Mouse (Mus musculus) embryonic stem cell, embryonic (primary cell): ENCODE measurements at regions not wholly inside any gene's neighbourhood (a gene's known extent, or its start where the extent isn't known, plus 50 kb on each side); places are given as distances from the start of the nearest gene placed in this dataset.

Source experiments
- CTCF ChIA-PET, 4 experiments: fragments of 300-600 bp in 2 of 4; fragments of 350-600 bp in 2 of 4; sonication (Branson Sonifier 250); formaldehyde crosslinking; loops; one replicate each; lab custom pipeline; 2022; ENCODE audit warnings: inconsistent platforms in 2 of 4; lab: Charles Lee
- POLR2A ChIA-PET, 4 experiments: fragments of 300-600 bp in 2 of 4; fragments of 350-600 bp in 2 of 4; sonication (Branson Sonifier 250); formaldehyde crosslinking; loops; one replicate each; lab custom pipeline; 2022; ENCODE audit warnings: antibody characterized with exemption in 4 of 4, inconsistent platforms in 1 of 4; lab: Charles Lee

GRCm38 (mm10) chr1:137332108-137332769 lies 372.0 kb upstream of the Nr5a2 start:
- POLR2A ChIA-PET, result interaction anchor here in 2 of 4 experiments (0.7 to 0.9 kb wide), 3 partner anchors 32 to 363 kb away, joined by 3 to 5 read pairs (median 4); no protein-coding TSS in a partner anchor
- CTCF ChIA-PET, result interaction anchor here in 3 of 4 experiments (0.7 to 2.2 kb wide), 3 partner anchors 9 to 144 kb away, joined by 3 to 7 read pairs (median 7); no protein-coding TSS in a partner anchor

DNA sequence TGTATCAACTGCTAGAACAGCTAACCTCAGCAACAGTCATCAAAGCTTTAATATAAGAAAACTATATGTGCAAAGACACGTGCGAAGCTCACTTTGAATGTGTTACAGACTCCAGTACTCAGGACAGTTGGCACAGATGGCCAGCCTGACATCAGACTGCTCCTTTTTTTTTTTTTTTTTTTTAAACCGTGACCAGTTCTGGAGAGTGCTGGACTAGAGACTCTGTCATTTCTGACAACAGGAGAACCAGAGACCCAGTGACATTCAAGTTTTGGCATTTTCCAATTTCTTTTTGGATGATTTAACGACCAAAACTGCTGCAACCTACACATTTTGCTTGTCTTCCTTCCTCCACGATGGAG lies 371.5 kb upstream of the Nr5a2 start:
- POLR2A ChIA-PET, result interaction anchor here in 2 of 4 experiments (0.7 to 0.9 kb wide), 3 partner anchors 33 to 364 kb away, joined by 3 to 5 read pairs (median 4); no protein-coding TSS in a partner anchor

DNA sequence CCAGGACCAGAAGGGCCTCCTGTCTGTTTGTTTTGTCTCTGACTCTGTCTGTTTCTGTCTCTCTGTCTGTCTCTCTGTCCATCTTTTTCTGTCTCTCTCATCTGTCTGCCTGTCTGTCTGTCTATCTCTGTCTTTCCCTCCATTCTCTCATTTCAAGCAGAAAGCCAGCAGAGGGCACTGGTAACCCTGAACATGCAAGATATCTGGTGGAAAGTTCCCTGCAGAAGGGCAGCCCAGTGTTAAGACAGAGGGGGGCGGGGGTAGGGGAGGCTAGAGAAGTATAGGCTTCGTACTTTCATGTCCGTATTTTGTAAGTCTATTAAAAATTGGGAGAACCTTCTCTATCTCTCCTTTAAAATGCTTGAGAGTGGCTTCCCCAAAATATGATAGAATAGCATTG lies 370.4 kb upstream of the Nr5a2 start:
- ChIA-PET CTCF (no interaction called here), POLR2A (no interaction called here)

More for the DNA sequence above, 371.5 kb upstream of the Nr5a2 start:
- CTCF ChIA-PET, result interaction anchor here in 1 of 4 experiments (0.7 kb wide), 1 partner anchor 143 kb away, joined by 7 read pairs; no protein-coding TSS in a partner anchor

- CTCF ChIA-PET, result interaction anchor here in 3 of 4 experiments (0.9 to 2.3 kb wide), 3 partner anchors 9 to 566 kb away, joined by 3 to 7 read pairs (median 3); no protein-coding TSS in a partner anchor
Measured at GRCm38 (mm10) chr1:137323884-137324594, 363.8 kb upstream of the Nr5a2 start.

GRCm38 (mm10) chr1:137323035-137323680 lies 362.9 kb upstream of the Nr5a2 start:
- POLR2A ChIA-PET, result interaction anchor here in 2 of 4 experiments (0.8 to 1.3 kb wide), 2 partner anchors 34 to 561 kb away, joined by 3 read pairs; no protein-coding TSS in a partner anchor

More at GRCm38 (mm10) chr1:137323884-137324594, 363.8 kb upstream of the Nr5a2 start:
- POLR2A ChIA-PET, result interaction anchor here in 2 of 4 experiments (0.6 to 0.8 kb wide), 2 partner anchors 9 to 1244 kb away, joined by 3 to 4 read pairs; no protein-coding TSS in a partner anchor

DNA sequence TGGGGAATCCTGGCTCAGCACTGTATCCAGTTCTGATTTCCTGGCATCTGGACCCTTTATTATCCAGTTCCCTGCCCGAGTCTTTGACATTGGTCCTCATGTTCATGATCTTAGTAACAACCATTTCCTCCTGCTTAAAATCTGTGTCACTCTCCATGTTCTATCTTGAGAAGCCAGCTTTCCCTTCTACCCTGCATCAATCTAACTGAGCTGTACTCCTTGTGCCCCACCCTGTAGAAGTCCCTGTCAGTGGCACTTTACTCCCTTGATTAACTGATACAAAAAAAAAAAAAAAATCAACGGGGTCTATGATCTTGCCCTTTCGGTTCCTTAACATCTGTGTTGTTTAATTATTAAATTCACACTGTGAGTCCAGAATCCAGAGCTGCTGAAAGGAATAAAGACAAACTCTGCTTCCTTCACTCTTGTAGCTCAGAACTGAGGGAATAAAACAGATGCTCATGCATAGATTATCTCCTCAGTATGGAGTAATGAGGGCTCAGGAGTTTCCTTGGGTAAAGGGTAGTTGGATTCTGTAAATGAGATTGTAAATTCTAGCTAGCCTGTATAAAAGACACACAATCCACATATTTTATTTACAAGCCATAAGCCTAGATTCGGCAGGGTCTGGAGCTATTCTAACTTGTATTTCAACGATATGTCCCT lies 342.6 kb upstream of the Nr5a2 start:
- CTCF ChIA-PET, result no interaction called here

More at GRCm38 (mm10) chr1:137323035-137323680, 362.9 kb upstream of the Nr5a2 start:
- CTCF ChIA-PET, result interaction anchor here (0.8 to 2.3 kb wide), 5 partner anchors 10 to 706 kb away, joined by 3 to 12 read pairs (median 5); no protein-coding TSS in a partner anchor

GRCm38 (mm10) chr1:137297780-137298569 lies 337.7 kb upstream of the Nr5a2 start:
- ChIA-PET POLR2A (interaction anchor here in 2 of 4 experiments (0.6 to 0.7 kb wide), 3 partner anchors 14 to 1219 kb away, joined by 3 to 9 read pairs (median 3); no protein-coding TSS in a partner anchor), CTCF (interaction anchor here in 2 of 4 experiments (0.5 to 0.6 kb wide), 2 partner anchors 29 to 480 kb away, joined by 3 to 5 read pairs; no protein-coding TSS in a partner anchor)

More for the DNA sequence above, 342.6 kb upstream of the Nr5a2 start:
- POLR2A ChIA-PET, result interaction anchor here in 1 of 4 experiments (0.6 kb wide), 1 partner anchor 492 kb away, joined by 9 read pairs; no protein-coding TSS in a partner anchor

- ChIA-PET CTCF (no interaction called here), POLR2A (interaction anchor here in 1 of 4 experiments (0.6 kb wide), 1 partner anchor 34 kb away, joined by 3 read pairs; no protein-coding TSS in a partner anchor)
Measured at GRCm38 (mm10) chr1:137289456-137289855, 329.2 kb upstream of the Nr5a2 start.

DNA sequence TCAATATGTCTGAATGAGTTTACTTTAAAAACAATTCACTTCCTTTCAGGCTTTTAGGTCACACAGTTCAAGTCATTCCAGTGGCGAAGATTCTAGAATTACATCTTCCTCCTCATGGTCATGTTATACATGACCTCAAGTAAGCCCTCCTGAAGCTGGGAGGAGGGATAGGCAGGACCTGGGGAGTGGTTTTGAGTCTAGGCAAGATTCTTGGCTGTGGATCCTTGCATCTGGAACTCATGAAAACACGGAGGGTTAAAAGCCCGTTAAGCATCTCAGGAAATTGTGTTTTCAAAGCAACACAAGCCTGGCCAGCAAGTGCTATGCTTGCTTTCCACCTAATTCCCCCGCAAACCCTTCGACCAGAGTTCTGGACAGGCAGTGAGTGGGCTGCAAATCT lies 323.0 kb upstream of the Nr5a2 start:
- ChIA-PET CTCF (no interaction called here), POLR2A (no interaction called here)

DNA sequence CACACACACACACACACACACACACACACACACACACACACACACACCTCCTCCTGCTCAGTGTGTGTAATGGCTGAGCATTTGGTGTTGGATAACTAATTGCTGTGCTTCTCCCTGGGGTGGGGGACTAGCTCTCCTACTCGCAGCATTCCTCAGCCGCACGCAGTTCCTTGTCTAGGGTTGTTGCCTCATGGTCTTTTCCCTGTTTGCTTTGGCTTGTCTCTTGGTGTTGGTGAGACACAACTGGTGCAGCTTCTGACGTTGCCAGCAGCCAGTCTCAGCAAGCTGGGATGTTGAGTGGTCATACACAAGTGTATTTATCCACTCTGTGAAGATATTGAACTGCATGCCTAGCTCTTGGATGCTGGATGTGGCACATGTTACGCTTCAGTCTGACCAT lies 322.2 kb upstream of the Nr5a2 start:
- POLR2A ChIA-PET, result no interaction called here
- CTCF ChIA-PET, result no interaction called here

DNA sequence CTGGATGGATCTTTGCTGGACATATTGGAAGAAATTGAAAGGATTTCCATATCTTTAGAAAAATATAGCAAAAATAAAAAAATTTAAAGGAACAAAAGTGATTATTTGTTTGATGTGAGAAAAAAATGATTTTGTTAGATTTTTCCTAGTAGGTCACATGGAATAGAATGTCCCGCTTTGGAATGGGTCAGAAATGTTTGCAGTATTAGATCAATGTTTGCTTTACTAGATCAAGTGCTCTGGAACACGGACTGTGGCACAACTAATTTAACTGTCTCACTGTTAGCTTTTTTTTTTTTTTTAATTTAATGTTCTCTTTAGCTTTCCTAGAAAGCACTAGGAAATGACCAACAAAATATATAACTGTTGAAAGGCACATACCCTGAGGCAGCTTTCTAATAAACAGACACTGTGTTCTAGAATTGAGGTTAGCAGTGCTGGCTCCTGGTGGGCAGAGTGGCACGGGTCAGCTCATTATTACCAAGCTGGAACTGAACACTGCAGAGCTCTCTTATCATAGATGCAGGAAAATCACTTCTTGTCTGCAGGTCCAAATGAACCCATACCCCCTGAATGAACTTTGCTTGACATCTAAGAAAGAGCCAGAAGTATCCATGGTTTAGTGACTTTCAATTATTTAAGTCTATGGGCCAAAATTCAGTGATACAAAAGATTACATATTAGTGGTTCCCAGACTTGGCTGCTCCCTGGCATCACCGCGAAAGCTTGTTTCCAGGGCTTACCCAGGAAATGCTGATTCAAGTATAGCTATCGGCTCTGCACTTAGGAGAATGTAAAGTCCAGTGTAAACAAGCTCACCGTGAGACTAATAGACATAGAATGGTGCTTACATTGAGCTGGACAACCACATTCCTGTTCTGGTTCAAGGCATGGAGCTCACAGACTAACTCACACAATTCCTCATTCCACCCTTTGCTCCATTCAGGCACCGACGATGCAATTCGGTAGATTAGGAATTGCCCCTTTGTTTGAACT lies 320.4 kb upstream of the Nr5a2 start:
- POLR2A ChIA-PET, result no interaction called here
- CTCF ChIA-PET, result no interaction called here

- CTCF ChIA-PET, result no interaction called here
- POLR2A ChIA-PET, result no interaction called here
Measured at GRCm38 (mm10) chr1:137279981-137280380, 319.7 kb upstream of the Nr5a2 start.

- ChIA-PET POLR2A (no interaction called here), CTCF (no interaction called here)
Measured at GRCm38 (mm10) chr1:137270659-137271612, 310.7 kb upstream of the Nr5a2 start.

GRCm38 (mm10) chr1:137262806-137263370 lies 302.6 kb upstream of the Nr5a2 start:
- POLR2A ChIA-PET, result no interaction called here
- CTCF ChIA-PET, result interaction anchor here in 1 of 4 experiments (0.6 kb wide), 1 partner anchor 523 kb away, joined by 3 read pairs; no protein-coding TSS in a partner anchor

DNA sequence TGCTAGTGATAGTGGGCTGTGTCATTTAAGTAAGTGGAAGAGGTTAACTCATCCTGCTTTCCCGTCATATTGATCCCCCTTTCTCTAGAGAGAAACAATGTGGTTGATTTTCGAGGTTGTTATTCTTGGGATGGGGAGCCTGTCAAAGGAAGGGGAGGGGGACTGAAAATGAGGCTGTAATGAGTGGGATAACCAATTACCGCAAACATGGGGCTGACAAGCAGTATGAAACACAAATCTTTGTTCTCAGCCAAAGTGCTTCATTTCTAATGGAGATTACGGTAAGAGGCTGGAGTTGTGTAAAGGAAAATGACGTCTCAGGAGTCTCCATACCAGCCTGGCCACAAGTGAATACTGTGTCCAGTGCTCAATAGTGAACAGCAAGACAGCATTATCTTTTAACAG lies 301.9 kb upstream of the Nr5a2 start:
- POLR2A ChIA-PET, result no interaction called here

More for the DNA sequence above, 301.9 kb upstream of the Nr5a2 start:
- CTCF ChIA-PET, result no interaction called here
